Mouse (Mus musculus) c-Kit-positive CD71-negative TER-119-negative erythroid progenitor cells, embryonic 14.5 days (primary cell): ENCODE results near the gene Kcne1.
A peak's percentile ranks its signal among the peaks of the same experiment; 100 is the strongest.

ENCODE experiments used
- DNase-seq: peaks from one replicate; pipeline ENCODE4 v3.0.0-alpha.2; 2013; ENCODE audit warnings: low read depth

The Kcne1 gene

DNA sequence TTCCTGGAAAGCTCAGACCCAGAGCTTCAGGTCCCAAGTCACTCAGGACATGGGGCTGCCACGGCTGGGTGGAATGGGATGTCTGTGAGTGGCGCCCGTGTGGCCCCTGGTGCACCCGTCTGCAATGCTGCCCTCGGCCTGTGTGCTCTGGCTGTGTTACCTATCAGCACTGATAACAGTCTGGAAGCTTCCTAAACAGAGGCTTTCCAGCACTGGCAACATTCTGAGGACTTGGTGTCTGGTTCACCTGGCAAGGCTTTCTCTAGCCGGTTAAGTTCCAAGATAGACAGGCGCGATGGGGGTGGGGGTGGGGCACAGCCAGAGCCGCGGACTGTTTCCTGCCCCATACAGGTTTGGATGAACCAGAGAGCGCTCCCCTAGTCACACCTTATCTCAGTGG, 3.3 kb downstream of the Kcne1 start:
- DNase-seq: no peak

DNA sequence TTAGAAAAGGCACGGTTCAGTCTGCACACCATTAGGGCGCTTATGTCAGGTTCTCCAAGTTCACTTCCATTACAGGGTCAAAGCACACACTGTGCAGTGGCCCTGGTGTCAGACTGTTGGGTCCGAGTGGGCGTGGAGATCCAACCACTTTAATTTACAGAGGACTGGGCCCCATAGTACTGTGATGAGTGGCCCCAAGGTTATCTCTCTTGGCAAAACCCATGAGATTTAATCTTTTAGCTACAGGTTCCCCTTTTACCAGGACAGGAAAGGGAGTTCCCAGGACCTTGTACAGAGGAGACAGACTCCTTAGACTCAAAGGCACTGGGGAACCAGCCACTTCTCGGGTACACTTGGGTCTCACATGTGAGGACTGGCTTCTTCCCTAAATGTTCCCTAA, 3.9 kb downstream of the Kcne1 start:
- DNase-seq: no peak

DNA sequence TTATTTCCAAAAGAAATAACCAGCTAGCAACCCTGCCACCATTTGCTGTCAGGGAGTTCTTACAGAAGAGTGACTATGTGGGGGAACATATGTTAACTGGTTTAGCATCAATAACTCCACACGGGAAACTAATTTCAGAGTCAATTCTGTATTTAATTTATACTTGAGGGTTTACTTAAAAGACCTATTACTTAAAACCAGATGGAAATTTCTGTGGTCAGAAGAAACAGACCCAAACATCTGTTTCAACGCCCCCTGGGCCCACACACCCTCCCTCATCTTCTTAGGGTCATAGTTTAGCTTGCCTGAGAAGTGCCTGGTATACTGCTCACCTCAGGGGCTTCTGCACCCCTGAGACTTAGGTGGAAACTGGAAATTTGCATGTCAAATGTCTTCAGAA, 5.4 kb downstream of the Kcne1 start:
- no peak for DNase-seq

DNA sequence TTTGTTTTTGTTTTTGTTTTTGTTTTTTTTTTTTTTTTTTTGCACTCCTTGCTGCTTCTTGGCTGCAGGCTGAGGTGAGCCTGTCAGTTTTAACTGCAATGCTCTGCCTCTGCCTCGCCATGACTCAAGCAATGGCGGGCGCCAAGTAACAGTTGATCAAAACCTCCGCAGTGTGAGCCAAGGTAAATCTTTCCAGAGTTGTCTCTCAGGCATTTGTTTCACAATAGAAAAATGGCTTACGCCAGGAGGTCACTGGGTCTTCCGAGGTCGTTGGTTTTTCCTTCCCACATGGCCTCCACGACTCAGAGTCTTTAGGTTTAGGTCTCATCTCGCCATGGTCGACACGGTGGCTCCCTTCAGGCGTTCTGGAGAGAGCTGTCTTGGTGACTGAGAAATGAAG, 6.0 kb downstream of the Kcne1 start:
- no peak for DNase-seq

DNA sequence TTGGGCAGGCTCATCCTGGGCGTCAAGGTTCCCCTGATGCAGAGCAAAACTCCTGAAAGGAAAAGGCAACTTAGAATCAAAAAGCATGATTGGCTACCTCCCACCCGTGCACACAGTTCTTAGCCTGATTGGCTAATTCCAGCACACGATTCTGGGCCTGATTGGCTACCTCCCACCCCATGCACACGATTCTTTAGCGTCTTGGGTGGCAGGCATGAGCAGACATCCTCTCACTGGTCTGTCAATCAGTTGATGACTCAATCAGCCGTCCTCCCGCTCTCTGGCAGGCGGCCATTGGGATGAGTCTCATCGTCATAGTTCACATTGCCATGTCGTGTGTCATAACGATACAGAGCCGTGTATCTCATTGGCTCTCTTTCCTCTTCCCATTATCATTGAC, 10.3 kb downstream of the Kcne1 start:
- DNase-seq: no peak

DNA sequence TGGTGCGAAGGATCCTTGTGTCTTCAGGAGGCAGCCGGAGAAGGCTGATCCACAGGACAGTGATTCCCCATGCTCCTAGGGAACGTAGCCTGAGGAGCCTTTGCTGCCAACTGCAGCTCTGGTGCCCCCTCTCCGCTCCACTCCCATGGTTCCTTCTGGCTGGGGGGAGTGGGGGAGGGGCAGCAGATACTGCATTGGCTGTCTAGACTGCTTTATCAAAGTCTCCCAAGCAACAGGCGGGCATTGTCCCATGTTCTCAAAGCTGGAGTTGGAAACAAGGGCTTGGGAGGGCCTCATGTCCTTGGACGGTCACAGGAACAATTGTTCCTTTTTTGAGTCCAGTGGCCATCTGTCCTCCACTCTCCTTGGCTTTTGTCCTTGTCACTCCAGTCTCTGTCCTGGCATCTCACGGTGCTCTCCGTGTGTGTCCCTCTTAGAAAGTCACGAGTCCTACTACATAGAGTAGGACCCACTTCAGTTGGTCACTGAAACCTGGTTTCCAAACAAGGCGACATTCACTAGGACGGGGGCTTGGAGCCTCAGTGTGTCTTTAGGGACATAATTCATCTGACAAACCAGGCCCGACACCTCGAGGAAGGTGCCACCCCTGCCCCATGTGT, 12.9 kb downstream of the Kcne1 start:
- no peak for DNase-seq

DNA sequence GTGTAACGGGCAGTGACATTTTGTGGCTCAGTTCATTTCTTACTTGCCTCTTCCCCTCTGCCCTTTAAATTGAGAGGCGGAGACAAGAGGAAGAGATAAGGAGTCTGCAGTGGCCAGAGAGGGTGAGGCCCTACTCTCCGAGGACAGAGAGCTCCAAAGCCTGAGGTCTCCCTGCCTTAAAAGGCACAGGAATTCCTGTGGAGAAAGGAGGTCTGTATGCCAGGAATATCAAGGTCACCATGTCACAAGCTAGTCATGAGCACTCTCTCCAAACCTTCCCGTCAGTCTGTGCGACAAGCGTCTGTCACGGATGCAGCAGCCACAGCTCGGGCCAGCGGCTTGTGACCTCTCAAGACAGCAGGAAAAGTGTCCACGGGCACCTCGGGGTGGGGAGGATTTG, 14.1 kb downstream of the Kcne1 start:
- no peak for DNase-seq

DNA sequence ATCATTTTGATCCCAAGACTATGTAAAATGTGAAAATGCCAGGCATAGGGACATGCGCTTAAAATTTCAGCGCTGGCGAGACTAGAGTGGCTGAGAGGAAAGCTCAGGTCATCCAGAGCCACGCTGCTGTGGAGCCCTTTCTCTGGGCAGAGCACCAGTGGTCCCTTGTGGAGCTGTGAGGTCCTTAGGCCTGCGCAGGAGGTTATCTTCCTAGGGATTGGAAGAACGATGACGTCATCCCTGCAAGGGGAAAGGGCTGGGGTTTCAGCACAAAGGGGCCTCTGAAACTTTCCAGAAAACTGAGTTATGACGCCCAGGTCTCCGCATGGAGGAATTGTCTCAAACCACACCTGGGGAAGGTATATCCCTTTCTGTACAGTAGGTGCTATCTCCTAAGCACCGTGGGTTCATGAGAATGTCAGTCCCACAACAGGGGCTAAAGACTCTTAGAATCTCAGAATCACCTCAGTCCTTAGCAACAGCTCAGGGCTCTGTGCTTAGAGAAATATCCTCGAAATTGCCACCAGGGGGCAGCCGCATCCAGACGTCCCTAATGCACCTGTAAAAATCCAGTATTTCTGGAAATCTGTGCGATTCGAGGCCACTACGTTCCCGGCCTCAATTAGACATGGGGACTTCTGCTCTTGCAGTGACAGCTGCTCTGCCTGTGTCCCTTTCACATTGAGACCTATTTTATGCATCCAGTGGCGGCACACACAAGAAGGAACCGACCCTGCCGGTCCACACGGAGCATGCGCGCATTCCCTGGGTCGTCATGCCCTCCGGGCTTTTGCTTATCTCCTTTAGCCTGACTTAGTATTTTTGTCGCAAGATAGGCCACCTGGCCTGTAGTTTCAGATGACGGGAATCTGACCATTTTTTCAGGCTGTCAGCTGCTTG, 18.4 kb downstream of the Kcne1 start:
- peak; percentile 61 for DNase-seq

DNA sequence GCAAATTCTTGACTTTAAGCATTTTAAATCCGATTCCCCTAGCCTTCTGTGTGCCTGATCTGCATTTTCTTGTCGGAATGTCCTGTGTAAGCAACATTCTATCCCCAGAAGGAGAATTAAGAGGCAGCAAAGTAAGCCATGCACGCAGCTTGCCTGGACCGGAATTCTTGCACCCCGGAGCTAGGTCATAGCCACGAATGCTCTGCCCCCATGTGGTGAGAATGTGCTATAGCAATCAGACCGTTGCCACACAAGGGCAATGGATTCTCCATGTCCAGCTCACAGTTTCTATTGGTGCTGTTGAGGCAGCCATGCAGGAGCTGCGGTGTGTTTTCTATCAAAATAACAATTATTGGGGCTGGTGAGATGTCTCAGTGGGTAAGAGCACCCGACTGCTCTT, 23.0 kb downstream of the Kcne1 start:
- DNase-seq: peak; percentile 64

DNA sequence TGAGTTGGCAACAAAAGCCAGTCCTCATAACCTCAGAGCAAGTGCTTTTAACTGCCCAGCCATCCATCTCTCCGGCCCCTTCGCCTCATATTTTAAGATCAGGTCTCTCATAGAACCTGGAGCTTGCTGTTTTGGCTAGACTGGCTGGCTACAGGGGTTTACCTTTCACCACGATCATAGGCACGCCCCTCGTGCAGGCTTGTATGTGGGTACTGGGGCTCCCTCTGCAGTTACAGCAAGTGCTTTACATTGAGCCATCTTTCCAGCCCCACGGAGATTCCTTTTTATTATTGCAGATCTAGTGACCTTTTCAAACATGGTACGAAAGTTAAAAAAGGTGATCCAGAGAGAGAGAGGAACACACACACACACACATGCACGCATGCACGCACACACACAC, 24.7 kb downstream of the Kcne1 start:
- DNase-seq: no peak

DNA sequence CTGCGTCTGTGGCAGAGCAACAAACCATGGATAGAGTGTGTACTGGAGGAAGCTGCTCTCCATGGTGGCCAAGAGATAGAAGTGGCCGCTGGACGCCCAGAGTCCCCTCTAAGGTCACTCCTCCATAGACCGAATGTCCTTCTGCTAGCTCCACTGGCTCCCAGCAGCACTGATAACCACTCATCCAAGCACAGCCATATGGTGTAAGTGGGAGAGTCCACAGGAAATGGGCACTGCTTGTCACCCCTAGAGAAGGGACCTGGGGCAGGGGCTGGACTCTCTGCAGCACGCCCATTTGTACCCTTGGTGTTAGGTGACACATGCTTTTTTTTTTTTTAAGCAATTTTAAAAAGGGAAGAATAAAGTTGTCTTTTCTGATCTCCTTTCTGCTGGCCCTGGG, 28.3 kb downstream of the Kcne1 start:
- no peak for DNase-seq

DNA sequence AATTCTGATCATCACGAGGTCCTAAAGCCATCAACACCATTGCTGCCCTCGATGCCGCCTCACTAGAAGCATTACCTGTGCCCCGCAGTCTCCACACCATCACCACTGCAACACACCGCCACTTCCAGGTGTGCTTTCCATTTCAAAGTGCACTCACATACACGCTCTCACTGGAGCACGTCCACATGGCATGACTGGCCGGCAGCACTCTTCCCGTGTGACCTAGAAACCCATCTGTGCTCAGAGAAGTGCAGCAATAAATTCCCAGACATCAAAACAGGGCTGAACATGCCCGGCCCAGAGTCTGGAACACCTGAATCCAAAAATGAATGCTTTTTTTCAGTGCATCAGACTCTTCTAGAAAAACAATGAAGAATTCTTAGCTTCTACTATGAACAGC, 31.4 kb downstream of the Kcne1 start:
- no peak for DNase-seq

DNA sequence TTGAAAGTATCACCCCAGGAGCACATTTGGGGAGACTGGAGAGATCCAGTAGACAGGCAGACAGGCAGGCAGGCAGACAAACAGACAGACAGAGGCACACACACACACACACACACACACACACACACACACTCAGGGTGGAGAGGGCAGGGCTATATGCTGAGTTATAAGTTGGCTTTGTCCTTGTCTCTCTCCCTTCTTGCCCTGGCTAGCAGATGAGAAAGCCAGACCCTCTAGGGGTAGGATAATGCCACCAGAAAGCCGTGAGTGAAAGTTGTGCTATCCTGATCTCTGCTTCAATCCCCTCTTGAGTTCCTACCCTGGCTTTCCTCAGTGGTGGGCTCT, 34.2 kb downstream of the Kcne1 start:
- no peak for DNase-seq

DNA sequence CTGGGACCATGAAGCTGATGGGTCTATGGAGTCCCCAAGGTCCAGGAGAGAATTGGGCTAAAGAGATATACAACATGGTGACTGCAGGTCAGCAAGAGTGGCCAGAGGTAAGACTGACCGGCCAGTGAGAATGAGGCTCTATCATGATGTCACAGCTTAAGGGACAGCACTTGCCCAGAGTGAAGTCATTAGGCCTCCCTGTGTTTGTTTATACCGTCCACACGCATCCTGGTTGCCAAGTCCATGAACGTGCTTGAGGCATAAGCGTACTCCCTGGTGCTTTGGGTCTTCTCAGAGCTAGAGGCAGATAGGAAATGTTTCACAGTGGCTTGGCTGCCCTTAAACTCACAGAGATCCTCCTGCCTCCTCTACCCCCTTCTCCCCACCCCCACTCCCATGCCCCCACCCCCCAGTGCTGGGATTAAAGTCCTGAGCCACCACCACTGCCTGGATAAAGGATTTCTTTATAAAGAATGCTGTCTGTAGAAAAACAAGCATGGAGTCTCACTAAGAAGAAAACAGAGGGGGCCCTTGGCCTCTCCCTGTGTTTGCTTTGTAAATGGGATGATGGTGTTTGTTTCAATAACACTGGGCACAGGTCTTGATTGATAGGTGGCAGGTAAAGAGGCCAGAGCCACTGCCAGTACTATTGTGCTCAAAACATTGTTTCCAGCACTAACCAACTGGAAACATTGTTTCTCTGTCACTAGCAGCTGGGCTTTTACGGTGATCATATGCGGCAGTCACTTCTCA, 34.8 kb downstream of the Kcne1 start:
- DNase-seq: no peak

DNA sequence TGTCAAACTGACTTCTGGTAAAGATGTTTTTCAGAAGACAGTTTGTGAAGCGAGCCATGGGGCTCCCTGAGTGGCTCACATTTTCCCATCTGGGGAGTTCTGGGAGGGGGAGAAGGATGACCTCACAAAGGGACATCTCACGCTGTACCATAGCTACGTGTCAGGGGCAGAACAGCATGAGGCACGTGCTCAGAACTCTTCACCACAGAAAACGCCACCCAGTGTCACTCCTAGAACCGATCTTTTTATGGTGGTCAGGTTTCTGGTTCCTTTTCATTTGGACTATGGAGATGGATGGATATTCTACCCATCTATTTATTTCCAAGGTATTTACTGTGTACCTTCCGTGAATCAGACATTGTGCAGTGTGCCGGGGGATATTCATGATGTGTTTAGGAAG, 37.9 kb downstream of the Kcne1 start, which contains the start of gene Fam243:
Gene Fam243 (minus strand): TSS at position 101 of the 400 bp plus-strand sequence.
- no peak for DNase-seq

DNA sequence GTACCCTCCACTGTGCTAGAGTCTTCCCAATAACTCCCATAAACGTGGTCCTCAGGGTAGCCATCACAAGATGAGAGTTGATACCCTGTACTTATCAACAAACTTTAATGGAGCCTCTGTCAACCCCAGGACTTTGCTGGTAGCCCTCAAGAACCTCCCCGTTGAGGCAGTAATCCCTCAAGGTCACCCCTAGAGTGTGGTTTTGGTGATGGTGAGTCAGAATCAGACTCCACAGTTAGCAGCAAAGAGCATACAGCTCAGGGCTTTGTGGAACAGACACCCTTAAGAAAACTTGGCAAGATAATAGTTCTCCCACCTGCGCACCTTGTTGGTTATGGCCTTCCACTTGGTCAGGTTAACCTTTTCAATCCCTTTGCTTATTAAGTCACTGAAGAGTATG, 38.9 kb downstream of the Kcne1 start:
- DNase-seq: no peak

DNA sequence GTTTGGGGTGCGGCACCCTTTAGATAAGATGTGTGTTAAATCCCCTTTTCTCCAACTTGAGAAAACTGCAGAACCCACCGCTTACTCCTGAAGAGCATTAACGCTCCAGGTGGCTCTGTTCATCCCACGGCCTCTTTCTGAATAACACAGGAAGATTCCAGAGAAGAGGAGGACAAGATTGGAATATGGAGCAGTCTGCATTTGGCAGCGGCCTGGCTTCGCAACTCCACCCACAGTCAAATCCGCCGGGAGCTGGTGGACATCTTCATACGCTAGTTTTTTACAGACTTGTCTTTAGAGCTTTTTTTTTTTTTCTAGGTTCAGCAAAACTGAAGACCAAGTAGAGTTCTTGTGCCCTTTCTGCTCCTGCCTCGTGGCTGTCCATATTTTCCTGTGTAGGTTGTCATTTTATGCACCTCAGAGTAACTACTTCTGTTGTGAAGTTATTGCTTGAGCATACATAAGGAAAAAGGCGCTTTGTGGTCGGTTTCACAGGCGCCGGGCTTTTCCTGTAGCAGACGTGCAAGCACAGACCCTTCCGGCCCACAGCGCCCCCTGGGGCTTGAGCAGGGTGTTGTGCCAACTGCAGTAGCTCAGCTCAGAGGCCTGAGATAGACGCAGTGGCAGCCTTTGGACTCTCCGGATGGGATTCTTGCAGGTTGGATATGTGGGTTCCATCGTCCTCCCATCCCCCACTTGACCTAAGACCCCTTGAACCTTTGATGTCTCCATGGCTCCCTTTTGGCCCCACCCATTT, 39.7 kb downstream of the Kcne1 start:
- peak; percentile 63 for DNase-seq

DNA sequence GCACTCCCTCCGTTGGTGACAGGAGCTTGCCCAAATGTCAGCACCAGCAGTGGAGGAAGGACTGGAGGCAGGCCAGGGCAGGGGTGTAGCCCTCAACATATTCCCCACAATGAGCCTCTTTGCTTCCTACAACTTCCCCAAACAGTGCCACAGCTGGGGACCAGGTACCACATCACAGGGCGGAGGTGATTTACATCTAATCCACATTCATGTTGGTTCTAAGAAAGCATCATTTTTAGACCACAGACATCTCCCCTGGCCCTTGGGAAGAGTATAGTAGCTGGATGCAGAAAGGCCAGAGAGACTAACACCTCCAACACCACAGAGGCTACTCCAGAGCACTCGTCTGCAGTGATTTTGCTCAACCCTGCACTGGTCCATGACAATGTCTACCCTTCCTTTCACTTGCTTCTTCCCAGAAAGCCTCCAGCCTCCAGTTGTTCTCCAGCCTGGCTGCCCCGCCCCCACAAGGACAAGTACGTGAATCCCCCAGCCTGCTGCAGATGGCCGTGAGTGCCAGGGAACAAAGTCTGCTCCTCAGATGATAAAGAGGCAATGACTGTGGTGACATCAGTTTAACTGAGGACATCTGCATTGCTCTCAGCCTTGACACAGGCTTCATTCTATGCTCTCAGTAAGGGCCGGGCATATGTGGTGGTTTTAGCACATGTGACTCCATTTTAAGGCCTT, 43.1 kb downstream of the Kcne1 start:
- DNase-seq: no peak

DNA sequence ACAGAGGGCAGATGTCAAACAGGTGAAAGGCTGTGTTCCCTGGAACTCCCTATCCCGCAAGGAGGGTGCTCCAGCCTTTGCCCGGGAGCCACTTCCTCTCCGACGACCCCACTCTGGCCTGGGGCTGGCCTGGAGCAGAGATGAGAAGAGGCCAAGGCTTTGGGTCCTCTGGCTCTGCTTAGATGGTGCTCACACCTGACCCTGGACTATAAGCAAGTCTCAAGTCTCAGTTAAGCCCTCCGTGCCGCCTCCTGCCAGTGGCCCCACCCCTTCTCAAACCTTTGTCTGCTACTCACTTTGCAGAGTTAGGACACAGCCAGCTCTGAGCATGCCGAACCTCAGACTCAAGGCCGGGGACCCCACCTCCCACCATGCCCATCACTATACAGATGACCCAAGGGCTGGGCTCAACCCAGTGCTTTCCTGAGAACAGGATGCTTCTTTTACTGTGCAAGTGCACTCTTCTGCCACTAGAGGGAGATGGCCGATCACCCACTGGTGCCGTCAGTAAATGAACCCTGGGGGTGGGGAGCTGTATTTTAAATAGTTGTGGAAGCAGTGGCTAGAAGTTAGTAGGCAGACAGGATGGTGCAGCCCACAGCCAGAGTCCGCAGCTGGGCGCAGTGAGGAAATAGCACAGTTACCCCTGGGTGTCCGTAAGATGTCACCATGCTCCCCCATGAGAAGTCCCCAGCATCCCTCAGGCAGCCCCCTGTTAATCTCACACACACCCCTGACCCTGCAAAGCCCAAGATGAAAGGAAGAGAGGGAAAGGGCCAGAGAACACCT, 45.1 kb downstream of the Kcne1 start:
- peak; percentile 46 for DNase-seq

DNA sequence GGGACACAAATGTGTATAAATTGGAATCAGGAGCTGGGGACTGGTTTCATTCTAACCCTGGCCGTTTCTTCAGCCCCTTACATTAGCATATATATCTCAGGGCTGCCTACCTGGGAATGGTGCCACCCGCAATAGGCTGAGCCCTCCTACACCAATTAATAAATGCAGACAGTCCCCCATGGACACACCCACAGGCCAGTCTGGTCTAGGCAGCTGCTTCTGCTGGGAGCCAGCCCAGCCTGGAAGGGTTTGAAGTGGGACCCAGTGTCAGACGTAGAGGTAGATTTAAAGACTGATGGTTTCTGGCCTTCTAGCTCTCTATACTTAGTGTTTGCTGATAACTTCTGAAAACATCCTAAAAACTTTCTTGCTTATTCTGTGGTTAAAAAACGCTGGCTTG, 50.1 kb downstream of the Kcne1 start:
- no peak for DNase-seq

DNA sequence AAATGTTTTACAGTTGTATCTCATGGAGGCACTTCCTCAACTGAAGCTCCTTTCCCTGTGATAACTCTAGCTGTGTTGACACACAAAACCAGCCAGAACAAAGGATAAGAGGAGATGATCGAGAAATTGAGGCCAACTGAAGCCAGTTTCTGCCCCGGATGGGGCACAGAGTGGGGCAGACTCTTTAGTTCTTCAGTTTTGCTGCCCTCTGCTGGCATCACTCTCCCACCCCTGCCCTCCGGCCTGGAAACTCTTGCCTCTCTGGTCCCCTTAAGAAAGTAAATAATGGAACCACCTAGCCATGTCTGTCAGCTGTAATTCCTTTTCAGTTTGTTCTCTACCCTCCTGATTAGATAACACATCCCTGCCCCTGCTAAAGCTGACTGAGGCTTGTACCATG, 51.3 kb downstream of the Kcne1 start:
- DNase-seq: no peak
